Mouse (Mus musculus): ENCODE results near the gene Cldn16. TPM values are rescaled to one million over a fixed set of nuclear protein-coding genes. Genes with fewer than 3 reads are reported as not detected.

Cldn16 gene
- total RNA-seq, 2 experiments from 2014 or later = not detected

Other genes with a start within 250 kb of the Cldn16 start
- gene Cldn1, start 91.3 kb upstream of the Cldn16 start, total RNA-seq (2021) = under 1 TPM; 0.47 to 0.48 TPM
- not detected for gene Tmem207, start 63.6 kb downstream of the Cldn16 start, total RNA-seq (2021)
- gene Il1rap, start 118.6 kb downstream of the Cldn16 start, total RNA-seq (2021) = 1 to 10 TPM; 4.6 to 5.2 TPM